Mouse (Mus musculus): ENCODE results near the gene Iqsec1.

GRCm38 (mm10) chr6:90804646-90805045, 183.8 kb downstream of the Iqsec1 start:
- TF ChIP-seq GATA1 (IDR thresholded peaks at IDR 0.05; ENCODE audit: borderline replicate concordance, low read length): no peak
- TF ChIP-seq FLI1 (IDR thresholded peaks at IDR 0.05; ENCODE audit: low read length): no peak

Measured in megakaryocyte, embryonic 14.5 days (primary cell).